Mouse (Mus musculus): ENCODE data around the gene Tmed6. TPM values are rescaled to one million over a fixed set of nuclear protein-coding genes. Genes with fewer than 3 reads are reported as not detected.
"Not testable (repeated sequence)": the region's sequence is repeated elsewhere in the genome, so short reads cannot be mapped to it uniquely, and the experiment has no call there.

Gene Tmed6
- total RNA-seq (2021) = not detected

- intact Hi-C loops (cut with DNase I) = no loop called here
- no peak for DNase-seq (ENCODE audit: low spot score in 2 of 2)
Measured at GRCm38 (mm10) chr8:107065511-107066496, at the start of gene Tmed6. TSS of gene Tmed6 (minus strand) at chr8:107065644.

- DNase-seq (ENCODE audit: low spot score in 2 of 2) = no peak
- intact Hi-C loops (cut with DNase I) = loop anchor here (5.0 to 10.0 kb wide), 2 partner anchors 60 to 307 kb away; no protein-coding TSS in a partner anchor
Measured at GRCm38 (mm10) chr8:107115008-107115320, 49.5 kb upstream of the Tmed6 start.

GRCm38 (mm10) chr8:107114150-107115007, 48.9 kb upstream of the Tmed6 start:
- intact Hi-C loops (cut with DNase I) = loop anchor here (5.0 to 10.0 kb wide), 2 partner anchors 60 to 308 kb away; no protein-coding TSS in a partner anchor
- DNase-seq (ENCODE audit: low spot score in 2 of 2) = peak; percentile 28 to 69

GRCm38 (mm10) chr8:107113209-107113608, 47.8 kb upstream of the Tmed6 start:
- DNase-seq (ENCODE audit: low spot score in 2 of 2) = no peak
- intact Hi-C loops (cut with DNase I) = loop anchor here (10.0 kb wide), 1 partner anchor 62 kb away; no protein-coding TSS in a partner anchor

- no peak for DNase-seq (ENCODE audit: low spot score in 2 of 2)
- intact Hi-C loops (cut with DNase I) = loop anchor here (10.0 kb wide), 1 partner anchor 63 kb away; no protein-coding TSS in a partner anchor
Measured at GRCm38 (mm10) chr8:107111340-107112105, 46.1 kb upstream of the Tmed6 start.

- intact Hi-C loops (cut with DNase I) = loop anchor here (10.0 kb wide), 1 partner anchor 64 kb away; no protein-coding TSS in a partner anchor
- no peak for DNase-seq (ENCODE audit: low spot score in 2 of 2)
Measured at GRCm38 (mm10) chr8:107110629-107111330, 45.3 kb upstream of the Tmed6 start.

GRCm38 (mm10) chr8:107109816-107110435, 44.5 kb upstream of the Tmed6 start:
- no peak for DNase-seq (ENCODE audit: low spot score in 2 of 2)
- intact Hi-C loops (cut with DNase I) = loop anchor here (10.0 kb wide), 1 partner anchor 65 kb away; no protein-coding TSS in a partner anchor

- no peak for DNase-seq (ENCODE audit: low spot score in 2 of 2)
- intact Hi-C loops (cut with DNase I) = no loop called here
Measured at GRCm38 (mm10) chr8:107108978-107109720, 43.7 kb upstream of the Tmed6 start.

- intact Hi-C loops (cut with DNase I) = not testable (repeated sequence)
Measured at GRCm38 (mm10) chr8:107108089-107108488, 42.6 kb upstream of the Tmed6 start.

GRCm38 (mm10) chr8:107104547-107104946, 39.1 kb upstream of the Tmed6 start:
- peak; percentile 52 to 72 for DNase-seq (ENCODE audit: low spot score in 2 of 2)
- intact Hi-C loops (cut with DNase I) = loop anchor here (2.0 kb wide), 1 partner anchor 320 kb away; the partner anchor contains the start of gene Nob1

More at GRCm38 (mm10) chr8:107108089-107108488, 42.6 kb upstream of the Tmed6 start:
- not testable (repeated sequence) for DNase-seq (ENCODE audit: low spot score in 2 of 2)

GRCm38 (mm10) chr8:107100635-107101034, 35.2 kb upstream of the Tmed6 start:
- intact Hi-C loops (cut with DNase I) = no loop called here
- DNase-seq (ENCODE audit: low spot score in 2 of 2) = no peak

- DNase-seq (ENCODE audit: low spot score in 2 of 2) = peak; percentile 96 to 98
- intact Hi-C loops (cut with DNase I) = loop anchor here (5.0 kb wide), 1 partner anchor 491 kb away; the partner anchor contains the start of gene Psmd7
Measured at GRCm38 (mm10) chr8:107096366-107097036, 31.1 kb upstream of the Tmed6 start, which contains the start of gene Terf2. TSS of gene Terf2 (minus strand) at chr8:107096547.

- no peak for DNase-seq (ENCODE audit: low spot score in 2 of 2)
- intact Hi-C loops (cut with DNase I) = loop anchor here (5.0 kb wide), 1 partner anchor 491 kb away; the partner anchor contains the start of gene Psmd7
Measured at GRCm38 (mm10) chr8:107095717-107096365, 30.4 kb upstream of the Tmed6 start.

- no peak for DNase-seq (ENCODE audit: low spot score in 2 of 2)
- intact Hi-C loops (cut with DNase I) = no loop called here
Measured at GRCm38 (mm10) chr8:107090531-107090930, 25.1 kb upstream of the Tmed6 start.

GRCm38 (mm10) chr8:107088526-107089063, 23.2 kb upstream of the Tmed6 start:
- no peak for DNase-seq (ENCODE audit: low spot score in 2 of 2)
- intact Hi-C loops (cut with DNase I) = no loop called here

GRCm38 (mm10) chr8:107086018-107086417, 20.6 kb upstream of the Tmed6 start:
- DNase-seq (ENCODE audit: low spot score in 2 of 2) = no peak
- intact Hi-C loops (cut with DNase I) = no loop called here
